Mouse (Mus musculus): ENCODE measurements at regions not wholly inside any gene's neighbourhood (a gene's known extent, or its start where the extent isn't known, plus 50 kb on each side); places are given as distances from the start of the nearest gene placed in this dataset.

- Histone ChIP-seq H3K4me2 (ENCODE audit: low read depth, low read length) (no peak overlapping the region), H3K9ac (ENCODE audit: low read depth, low read length) (no peak overlapping the region), H3K4me3 (ENCODE audit: low read depth, low read length) (no peak overlapping the region), H3K4me1 (ENCODE audit: control insufficient read depth, low read depth, low read length) (no peaks in the 10 kb centered on the region), H3K36me3 (ENCODE audit: control insufficient read depth, insufficient read depth) (no peaks in the 10 kb centered on the region), H3K9me3 (replicated peaks; ENCODE audit: control insufficient read depth, low read length) (no peaks in the 10 kb centered on the region), H3K27ac (ENCODE audit: low read length) (no peak overlapping the region), H3K27me3 (ENCODE audit: control insufficient read depth, insufficient read depth, low read depth, low read length) (no peaks in the 10 kb centered on the region)
- 81% methylated on average over 2 of the region's 2 CpGs for WGBS (ENCODE audit: insufficient replicate concordance)
- ATAC-seq (ENCODE audit: low read depth), result no peak
Observed at GRCm38 (mm10) chr13:19462966-19463365, 67.4 kb upstream of the Stard3nl start.

DNA sequence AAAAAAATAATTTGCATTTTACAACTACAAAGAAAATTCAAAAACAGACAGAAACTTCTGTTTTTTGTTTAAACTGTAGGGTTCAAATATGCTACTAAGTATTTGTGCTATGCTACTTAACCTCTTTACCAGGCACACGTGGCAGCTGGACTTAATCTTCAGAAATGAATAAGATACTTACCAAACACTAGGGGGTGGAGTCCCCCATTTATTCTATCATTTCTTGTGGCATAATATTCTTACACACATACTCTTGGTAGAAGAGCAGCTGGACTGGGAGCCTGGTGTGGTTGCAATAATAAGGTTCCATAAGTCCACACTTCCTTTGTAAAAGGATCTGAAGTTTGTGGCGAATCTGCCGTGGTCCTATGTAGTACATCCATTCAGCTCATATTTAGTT, 53.8 kb upstream of the Stard3nl start:
- 53% methylated on average over 3 of the region's 3 CpGs for WGBS (ENCODE audit: insufficient replicate concordance)
- Histone ChIP-seq H3K27me3 (ENCODE audit: control insufficient read depth, insufficient read depth, low read depth, low read length) (no peaks in the 10 kb centered on the region), H3K4me1 (ENCODE audit: control insufficient read depth, low read depth, low read length) (no peaks in the 10 kb centered on the region), H3K9me3 (replicated peaks; ENCODE audit: control insufficient read depth, low read length) (no peaks in the 10 kb centered on the region), H3K4me3 (ENCODE audit: low read depth, low read length) (no peak overlapping the region), H3K9ac (ENCODE audit: low read depth, low read length) (no peak overlapping the region), H3K4me2 (ENCODE audit: low read depth, low read length) (no peak overlapping the region), H3K27ac (ENCODE audit: low read length) (no peak overlapping the region), H3K36me3 (ENCODE audit: control insufficient read depth, insufficient read depth) (no peaks in the 10 kb centered on the region)
- ATAC-seq (ENCODE audit: low read depth), result no peak

Data from liver, embryonic 16.5 days (tissue).